Mouse (Mus musculus) liver, adult 2 months (tissue): ENCODE measurements around the gene Nod2.

Experiments
- CTCF ChIP-seq: fragments of 200-500 bp; IDR thresholded peaks from 2 replicates; pipeline ENCODE4 v1.5.1; 2011; ENCODE audit warnings: low read depth, low read length, control low read depth
- POLR2A ChIP-seq: fragments of 200-500 bp; IDR thresholded peaks from 2 replicates; pipeline ENCODE4 v1.6.1; 2011; ENCODE audit warnings: low read length, control low read depth; ENCODE audit not compliant: insufficient read depth; ENCODE audit errors: extremely low read depth

- TF ChIP-seq CTCF (no peak), POLR2A (no peak)
Observed at GRCm38 (mm10) chr8:88696228-88696627, 49.1 kb downstream of the Nod2 start.
